Mouse (Mus musculus) thymus, postnatal 36 days (tissue): ENCODE measurements around the gene Kmo.
A peak's percentile ranks its signal among the peaks of the same experiment; 100 is the strongest.

Experiments
- DNase-seq, 2 experiments: peaks; one replicate each; pipeline ENCODE4 v3.0.0; 2022; ENCODE audit warnings: mixed read lengths in 2 of 2

Gene Kmo

DNA sequence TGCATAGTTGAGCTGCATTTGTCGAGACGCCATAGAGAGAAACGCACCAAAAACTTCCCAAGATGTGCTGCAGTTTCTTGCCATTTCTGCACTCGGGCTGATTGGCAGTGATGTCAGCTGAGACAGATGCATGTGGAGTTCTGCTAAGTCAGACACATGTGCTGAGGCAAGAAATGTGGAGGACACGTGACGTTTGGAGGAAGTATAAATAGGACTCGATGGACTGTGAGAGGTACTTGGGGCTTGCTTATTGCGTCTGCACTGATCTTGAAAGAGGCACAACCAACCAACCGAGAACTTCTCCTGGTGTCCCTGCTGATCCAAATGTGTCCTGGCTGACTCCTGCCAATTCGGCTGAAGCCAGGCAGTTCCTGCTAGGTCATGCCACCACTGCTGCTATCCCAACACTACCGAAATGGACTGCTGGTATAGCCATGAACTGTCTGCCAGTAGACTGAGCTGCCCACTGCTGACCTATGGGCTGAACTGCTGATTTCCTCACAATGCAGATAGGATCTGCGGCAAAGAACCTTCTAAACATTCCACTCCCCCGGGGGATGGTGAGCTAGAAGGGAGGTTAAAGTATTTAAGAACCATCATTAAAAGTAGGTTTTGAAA, at the start of gene Kmo:
Gene Kmo, plus strand, starts transcription at position 568 of the 618 bp plus-strand sequence.
- DNase-seq: no peak

DNA sequence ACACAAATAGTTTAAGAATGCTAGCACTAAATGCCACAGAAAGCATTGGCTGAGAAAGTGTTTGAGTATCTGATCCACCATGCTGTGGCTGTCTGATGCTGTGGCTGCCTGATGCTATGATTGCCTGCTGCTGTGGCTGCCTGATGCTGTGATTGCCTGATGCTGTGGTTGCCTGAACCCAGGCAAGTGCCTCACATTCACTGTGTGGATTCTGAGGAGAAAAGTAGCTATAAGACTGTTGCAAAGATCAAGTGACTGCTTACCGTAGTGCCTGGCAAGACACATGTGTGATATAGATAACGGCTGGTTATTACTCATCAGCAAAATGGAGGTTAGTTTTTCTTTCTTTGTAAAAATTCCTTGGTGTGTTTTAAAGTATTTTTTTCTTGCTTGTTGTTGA, 46.1 kb upstream of the Kmo start:
- no peak for DNase-seq

DNA sequence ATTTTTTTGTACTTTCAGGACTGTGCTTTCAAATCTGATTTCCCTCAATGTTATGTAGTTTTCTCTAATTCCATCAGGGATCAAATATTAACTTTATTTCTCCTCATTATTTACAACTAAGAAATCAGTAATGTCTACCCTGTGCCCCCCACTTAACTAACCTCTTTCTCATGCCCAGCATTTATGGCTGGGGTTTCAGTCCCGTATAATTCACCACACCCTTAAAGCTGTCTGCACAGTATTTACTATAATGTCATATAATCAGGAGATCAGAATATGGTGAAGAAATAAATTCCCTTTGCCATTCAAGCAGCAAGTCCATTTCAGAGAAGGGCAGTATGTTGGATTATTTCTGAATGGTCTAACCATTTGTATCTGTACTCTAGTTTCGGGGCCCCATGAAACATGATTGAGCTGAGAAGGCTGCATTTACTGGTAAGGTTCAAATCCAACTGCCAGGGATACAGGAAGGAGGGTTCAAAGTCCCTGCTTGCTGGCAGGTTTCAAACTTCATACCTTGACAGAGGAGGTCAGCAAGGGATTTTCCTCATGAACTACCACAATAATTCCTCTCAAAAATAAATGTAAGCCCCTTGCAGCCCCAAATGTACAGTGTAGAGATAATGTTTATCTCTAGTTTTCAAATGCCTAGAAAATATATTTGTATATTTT, 41.6 kb upstream of the Kmo start:
- DNase-seq: no peak

DNA sequence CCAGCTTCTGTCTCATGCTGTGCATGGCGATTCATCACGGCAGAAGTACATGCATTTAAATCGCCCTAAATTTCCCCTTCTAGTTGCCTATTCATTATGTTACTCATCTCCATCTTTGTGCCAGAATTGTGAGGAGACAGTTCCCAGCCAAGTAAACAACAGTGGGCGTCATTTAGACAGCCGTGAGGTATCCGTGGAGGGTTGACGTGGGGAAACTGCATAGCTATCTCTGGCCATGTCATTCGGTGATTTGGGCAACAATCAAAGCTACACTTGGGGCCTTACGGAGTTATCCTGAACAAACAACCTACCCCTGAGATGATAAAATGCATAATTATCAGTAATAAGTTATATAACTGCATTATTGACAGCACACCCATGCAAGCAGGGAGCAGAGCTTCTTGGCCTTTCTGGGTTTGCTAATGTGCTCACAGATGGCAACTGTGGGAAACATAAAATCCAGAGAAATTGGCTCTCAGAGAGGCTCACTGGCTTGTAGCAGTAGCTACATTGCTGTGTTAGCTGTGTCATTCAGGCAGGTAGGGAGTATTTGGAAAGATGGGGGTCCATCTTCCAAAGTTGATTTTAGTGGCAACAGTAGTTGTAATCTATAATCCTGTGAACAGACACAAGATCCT, 40.5 kb upstream of the Kmo start:
- no peak for DNase-seq

DNA sequence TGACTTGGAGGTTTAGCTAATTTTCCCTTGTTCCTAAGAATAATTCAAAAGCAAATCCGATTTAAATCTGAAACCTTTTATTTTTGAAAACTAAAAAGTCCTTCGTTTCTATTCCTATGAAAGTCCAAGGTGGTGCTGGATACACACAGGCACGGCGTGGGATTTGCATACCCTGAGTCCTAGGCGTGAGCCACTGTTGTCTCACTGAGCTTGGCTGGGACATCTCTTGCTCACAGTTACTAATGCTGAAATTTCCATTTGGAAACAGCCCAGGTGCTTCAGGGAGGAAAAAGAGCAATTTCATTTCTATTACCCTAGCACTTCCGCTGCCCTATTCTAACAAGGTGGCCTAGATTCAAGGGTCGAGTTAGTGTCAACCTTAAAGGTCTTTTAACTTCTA, 39.8 kb upstream of the Kmo start:
- DNase-seq: no peak

DNA sequence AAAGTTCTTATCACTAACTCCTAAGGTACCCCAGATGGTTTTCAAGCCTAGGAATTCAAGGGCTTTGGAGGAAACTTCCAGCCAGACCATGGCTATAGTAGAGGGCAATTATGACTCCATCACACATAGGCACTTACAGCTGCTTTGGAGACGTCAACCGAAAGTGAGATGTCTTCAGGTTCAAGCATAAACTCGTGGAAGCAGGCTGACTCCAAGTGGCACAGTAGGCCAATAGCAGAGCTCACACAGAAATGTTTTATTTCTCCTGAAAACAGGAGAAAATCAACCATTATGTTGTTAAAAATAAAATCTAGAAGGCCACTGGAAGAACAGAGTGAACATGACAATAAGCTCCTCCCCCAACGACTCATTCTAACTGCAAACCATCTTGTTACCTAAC, 37.4 kb upstream of the Kmo start:
- DNase-seq: no peak

DNA sequence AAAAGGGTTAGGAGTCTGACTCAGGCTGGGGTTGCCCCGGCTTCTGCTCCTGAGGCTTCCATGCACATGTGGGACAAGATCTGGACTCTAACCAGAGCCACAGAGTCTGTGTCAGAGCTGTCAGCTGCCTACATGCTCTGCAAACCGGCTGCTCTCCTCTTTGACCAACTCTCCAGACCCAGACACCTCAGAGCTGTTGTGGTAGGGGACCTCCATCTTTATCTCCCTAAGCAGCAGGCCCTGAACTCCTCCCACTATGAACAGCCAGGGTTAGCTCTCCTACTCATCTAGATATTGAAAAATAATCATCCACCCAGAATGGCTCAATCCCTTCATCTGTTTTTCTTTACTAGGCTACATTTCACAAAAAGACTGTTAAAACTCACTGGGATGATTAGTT, 34.9 kb upstream of the Kmo start:
- DNase-seq: no peak

DNA sequence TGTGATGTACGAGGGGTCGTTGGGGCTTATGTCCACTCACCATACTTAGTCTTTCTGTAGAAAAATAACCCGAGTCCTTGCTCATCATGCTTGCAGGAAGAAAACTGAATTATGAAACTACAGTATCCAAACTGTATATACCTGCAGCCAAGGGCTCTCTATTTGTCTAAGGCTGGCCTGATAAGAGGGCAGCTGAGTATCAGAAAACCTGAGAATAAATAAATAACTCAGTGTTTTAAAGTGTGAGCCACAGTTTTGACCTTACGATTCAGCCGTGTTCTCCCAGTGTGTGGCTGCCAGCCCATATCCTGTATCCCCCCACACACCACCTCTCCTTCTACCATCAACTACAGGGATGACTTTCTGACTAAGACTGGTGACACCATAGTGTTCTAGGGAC, 33.5 kb upstream of the Kmo start:
- DNase-seq: no peak

DNA sequence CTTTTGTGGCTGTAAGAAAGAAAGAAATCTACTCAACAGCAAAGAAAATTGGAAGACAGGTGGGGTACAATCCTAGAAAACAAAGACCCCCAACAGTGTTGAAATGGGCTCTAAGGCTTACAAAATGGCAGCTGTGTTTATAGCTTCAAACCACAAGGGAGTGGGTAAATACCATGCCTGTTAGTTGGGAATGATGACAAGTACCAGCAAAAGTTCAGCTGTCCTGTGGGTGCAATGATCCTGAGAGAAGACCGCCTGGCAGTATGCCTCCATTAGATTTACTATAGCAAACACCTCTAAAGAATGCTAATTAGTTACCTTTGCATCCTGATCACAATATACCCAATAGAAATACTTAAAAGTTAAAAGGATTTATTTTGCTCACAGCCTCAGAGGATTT, 27.3 kb upstream of the Kmo start:
- DNase-seq: no peak

DNA sequence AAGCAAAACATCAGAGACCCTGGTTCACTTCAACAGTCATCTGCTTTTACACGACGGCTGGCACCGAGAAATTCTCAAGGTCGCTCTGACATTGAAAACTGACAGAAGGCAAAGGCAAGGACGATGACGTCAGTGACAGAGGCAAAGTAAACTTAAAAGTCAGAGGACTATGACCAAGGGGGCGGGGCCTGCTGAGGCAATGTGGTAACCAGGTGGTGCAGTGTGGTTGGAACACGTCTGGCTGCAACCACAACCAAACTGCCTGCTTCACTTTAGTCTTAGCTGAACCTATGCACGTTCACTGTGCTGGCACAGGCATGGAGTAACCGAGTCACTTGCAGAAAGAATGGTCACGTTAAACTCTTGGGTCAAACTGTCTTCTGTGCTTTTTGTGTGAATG, 17.9 kb upstream of the Kmo start:
- DNase-seq: peak in 1 of 2 experiments; percentile 9

DNA sequence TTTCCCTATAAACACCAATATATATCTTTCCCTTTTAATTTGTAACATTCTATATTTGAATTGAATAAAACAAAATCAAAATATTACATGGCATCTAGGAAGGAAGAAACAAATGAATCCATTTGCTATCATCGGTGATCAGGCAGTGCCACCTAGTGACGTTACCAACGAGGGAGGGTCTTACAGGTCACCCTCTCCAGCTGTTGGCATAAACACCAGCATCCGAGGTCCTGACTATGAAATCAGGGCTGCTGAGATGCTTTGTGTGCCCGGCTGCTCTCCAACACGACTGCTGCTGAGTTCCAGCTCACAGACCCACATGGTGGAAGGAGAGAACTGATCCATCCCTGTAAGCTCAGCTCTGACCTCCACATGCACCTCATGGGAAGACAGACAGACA, 16.8 kb upstream of the Kmo start:
- no peak for DNase-seq

DNA sequence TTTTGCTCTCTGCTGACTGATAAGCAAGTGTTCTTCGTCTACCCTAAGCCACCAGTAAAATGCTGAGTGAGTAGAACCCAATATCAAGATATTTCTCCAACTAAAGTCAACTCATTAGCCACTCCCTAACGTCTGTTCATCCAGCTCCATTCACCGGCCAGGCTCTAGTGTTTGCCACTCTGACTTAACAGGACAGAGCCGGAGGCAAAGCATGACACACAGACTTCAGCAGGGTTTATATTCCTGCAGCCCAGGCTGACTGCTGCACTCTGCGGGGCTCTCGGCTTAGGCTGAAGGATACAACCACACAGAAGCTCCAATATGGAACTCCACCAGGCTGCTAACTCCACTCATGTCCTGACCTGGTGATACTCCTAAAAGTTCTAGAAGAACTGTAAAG, 12.9 kb upstream of the Kmo start:
- DNase-seq: no peak

DNA sequence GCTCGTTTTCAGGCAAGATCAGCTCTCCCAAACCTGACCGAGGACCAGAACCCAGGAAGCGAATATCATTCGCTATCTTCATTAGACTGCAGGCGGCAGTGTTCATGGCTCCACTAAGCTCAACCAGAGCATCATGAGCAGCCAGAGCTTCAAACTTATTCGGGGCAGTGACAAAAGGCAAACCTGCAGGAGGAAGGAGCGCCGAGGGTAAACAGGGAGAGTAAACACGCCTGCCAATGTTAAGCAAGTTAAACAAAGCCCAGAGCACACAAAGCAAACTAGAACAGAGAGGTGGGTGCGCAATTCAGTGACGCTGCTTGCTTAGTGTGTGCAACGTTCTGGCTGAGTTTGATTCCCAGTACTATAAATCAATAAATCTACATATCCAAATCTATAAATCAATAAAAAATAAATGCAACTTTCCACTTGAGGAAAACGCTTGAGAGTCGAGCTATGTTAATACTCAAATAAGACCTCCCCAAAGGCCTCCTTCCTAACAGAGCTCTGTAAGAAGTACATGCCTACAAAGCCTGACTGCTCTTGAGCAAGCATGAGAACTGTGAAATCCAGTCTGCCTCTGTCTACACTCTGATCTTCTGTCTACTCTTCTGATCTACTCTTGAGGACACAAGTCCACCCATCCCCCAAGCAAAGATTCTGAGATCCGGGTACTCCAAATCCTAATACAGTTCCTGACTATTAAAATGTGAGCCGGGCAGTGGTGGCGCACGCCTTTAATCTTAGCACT, 12.2 kb upstream of the Kmo start:
- DNase-seq: no peak

DNA sequence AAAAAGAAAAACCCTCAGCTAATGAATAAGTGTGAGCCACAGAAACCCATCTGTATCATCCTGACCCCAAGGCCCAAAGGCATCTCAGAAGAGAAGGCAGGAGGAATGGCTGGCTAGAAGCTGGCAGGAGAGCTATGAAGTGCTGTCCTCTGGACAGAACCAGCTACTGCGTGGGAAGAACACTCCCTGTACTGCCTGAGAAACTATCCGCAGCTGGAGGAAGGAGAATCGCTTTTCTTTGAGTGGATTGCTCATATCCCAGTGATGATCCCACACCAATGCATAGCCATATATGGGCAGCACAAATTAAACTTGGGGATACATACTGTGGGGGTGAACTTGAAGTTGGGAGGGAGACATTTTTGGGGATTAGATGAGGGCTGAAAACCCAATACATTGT, 11.5 kb upstream of the Kmo start:
- no peak for DNase-seq

DNA sequence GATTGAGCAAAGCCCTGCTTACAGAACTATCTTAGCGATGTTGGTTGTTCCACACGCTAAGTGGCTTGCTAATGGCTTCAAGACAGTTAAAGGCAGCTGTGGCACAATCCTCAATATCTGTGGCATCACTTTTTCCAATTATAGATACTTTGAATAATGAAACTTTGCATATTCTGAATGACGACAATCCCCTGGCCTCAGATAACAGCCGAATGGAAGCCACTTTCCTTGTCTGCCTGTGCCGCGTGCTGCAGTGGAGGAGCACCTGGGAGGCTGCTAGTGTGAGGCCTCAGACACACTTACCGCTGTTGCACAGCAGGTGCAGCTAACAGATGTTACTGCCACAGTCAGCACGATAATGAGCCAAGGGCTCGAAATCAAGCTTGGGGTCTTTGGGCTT, 5.2 kb upstream of the Kmo start:
- DNase-seq: no peak

DNA sequence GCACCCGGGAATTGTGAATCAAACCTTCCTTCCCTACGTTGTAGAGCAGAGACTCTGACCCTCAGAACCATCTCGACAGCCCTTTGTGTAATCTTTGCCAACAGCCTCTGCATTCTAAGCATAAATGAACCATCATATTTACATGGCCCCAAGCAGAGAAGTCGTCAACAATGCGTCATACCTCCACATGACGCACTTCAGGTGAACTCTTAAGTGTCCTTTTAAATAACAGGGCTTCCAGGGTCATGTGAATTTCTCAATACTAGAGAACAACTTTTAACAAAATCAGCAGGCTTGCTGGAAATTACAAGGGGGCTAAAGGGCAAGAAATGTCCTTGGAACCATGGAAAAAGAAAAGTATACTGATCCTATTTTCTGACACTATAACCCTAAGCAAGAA, 3.5 kb downstream of the Kmo start:
- no peak for DNase-seq

DNA sequence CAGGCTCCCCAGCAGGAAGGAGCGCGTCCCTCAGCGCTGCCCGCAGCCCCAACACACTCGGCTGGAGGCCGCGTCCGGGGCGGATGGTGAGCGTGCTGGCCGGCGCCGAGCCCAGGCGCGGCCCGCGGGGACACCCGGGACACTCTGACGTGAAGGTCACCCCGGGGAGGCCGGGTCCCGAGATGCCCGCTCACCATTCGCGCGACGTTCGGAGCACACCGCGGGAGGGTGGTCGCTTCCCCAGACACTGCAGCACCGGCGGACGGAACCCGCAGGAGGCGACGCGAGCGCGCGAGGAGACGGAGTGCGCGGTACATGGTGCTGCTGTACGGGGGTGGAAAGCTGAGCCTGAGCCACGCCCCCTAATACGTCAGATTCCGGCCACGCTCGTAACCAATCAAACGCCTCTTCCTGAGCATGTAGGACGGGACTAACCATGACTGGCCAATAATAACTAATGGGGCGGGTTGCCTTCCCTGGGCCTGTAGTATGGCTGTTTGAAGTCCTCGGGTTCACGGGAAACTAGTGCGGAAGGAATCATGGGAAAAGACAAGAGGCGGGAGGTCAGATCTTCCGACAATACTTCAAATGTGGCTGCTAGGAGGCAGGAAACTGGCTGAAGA, 5.2 kb downstream of the Kmo start, which contains the start of gene Fh1:
Gene Fh1, minus strand, starts transcription at position 379 of the 623 bp plus-strand sequence.
- peak; percentile 92 to 96 for DNase-seq

DNA sequence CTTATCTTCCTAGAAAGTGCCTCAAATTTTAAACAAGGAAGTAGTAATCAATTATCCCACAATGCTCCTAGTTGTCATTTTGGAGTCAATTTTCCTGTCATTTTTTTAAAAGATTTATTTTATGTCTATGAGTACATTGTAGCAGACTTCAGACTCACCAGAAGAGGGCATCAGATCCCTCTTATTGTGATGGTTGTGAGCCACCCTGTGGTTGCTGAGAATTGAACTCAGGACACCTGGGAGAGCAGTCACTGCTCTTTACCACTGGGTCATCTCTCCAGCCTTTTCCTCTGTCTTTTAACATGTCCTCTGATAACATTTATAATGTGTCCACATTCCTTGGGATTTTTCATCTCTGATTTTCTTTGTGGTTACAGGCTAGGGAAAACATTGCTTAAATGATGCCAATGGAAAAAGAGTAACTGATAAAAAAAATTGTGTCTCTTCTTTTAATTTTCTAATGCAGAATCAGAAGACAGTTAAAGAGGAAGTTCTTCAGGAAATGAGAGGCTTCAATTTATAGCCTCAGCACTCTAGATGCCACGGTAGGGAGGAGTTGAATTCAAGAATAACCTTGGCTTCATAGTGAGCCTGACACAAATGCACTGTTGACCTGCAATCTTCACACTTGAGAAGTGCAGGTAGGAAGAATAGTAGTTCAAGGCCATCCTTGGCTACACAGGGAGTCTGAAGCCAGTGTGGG, 6.0 kb downstream of the Kmo start:
- DNase-seq: no peak

DNA sequence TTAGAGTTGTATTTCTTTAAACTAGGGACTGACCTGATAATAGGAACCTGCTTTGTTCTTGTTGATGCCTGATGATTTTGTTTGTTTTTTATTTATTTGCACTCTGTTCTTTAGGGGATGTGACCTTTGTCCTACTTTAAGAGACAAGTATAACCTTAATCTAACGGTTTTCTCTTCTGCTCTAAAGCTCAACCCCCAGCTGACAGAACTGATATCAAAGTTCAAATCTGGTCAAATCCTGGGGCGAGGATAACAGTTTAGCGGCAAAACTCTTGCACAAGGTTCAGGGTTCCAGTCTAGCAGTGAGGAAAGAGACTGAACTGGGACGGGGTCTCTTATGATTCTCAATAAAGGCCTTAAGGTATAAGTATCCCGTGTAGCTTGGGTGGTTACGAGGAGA, 9.1 kb downstream of the Kmo start:
- no peak for DNase-seq

DNA sequence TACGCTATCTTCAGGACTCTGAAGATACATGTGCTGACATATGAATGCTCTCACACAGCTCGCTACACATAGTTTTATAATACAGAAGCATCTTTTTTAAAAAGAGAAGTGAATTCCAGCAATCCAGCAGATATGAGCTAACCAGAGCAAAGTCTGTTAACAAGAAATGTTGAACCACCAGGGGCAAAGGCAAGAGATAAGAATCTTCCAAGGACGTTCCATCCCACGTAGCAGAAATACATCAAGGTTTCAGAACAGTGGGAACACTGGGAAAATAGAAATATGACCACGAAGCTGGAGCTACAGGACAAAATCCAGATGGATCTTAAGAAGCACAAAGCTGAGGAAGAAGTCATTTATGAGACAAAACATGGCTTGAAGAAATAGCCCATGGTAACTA, 10.2 kb downstream of the Kmo start:
- no peak for DNase-seq

DNA sequence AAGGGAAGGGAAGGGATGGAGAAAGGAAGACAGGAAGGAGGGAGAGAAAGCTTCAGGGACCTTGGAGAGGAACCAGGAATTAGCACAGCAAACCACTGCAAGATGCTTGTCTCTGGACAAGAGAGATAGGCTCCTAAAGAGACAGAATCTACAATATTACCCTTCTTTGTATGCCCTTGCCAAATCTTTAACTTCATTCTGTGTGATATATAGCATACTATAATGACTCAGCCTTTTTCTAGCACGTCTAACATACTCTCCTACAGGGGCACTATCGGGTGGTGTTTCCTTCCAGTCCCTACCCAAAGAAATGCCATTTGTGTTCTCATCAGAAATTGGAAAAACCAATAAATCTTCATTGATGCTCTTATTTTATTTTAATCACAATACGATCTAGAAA, 10.9 kb downstream of the Kmo start:
- no peak for DNase-seq

DNA sequence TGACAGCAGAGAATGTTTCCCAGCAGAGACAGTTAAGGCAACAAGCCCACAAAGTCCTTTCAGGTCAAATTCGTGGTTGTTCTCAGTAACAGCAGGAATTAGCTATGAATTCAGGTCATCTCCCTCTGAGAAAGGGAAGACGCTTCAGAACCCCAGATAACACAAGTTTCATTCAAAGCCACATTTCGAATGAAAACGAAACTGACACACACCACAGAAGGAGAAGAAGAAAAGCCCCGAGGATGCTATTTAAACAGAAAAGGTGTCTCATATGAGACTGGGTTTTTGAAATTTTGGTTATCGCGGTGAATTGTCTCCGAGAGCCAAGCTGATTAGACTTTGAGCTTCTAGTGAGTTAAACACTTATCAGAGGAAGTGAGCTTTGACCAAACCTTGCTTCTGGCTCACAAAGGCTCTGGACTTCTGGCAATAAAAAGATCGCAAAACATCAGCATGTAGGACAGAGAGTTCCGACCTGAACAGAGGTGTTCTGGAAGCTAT, 11.6 kb downstream of the Kmo start:
- DNase-seq: no peak
